In genomic region chr8:54535172-54535571, GRCm38 (mm10) we compare ENCODE assay signal across 14 mouse cellular contexts. TPM values are rescaled to one million over a fixed set of nuclear protein-coding genes. Genes with fewer than 3 reads are reported as not detected.
"Had no signal": no experiment of that assay in that cellular context is flagged by ENCODE, and none has a peak within 500 bp of the region (broad histone marks: within the 10 kb centered on the region; RNA-seq: fewer than 3 reads in every experiment).

No protein-coding gene starts in this region.

- H3K4me3 ChIP-seq: intestine, embryonic 15.5 days; left cerebral cortex, adult 2 months; limb, embryonic 10.5 days; liver, embryonic 15.5 days; neural tube, embryonic 12.5 days had no signal

- H3K9ac ChIP-seq: intestine, embryonic 15.5 days; liver, embryonic 15.5 days; neural tube, embryonic 12.5 days had no signal

- DNase-seq: lung, adult 2 months; lung, postnatal 36 days; midbrain, embryonic 14.5 days; right cerebral cortex, adult 18-20 months; right cerebral cortex, postnatal 25 days; thymus, postnatal 36 days had no signal

- H3K9me3 ChIP-seq: intestine, embryonic 15.5 days; limb, embryonic 10.5 days; liver, embryonic 15.5 days; neural tube, embryonic 12.5 days had no signal

- H3K27me3 ChIP-seq: intestine, embryonic 15.5 days; liver, embryonic 15.5 days; neural tube, embryonic 12.5 days had no signal

- H3K36me3 ChIP-seq: intestine, embryonic 15.5 days; limb, embryonic 10.5 days; liver, embryonic 15.5 days; neural tube, embryonic 12.5 days had no signal

- H3K27ac ChIP-seq: intestine, embryonic 15.5 days; left cerebral cortex, adult 2 months; limb, embryonic 10.5 days; liver, embryonic 15.5 days; neural tube, embryonic 12.5 days had no signal

- H3K4me1 ChIP-seq: intestine, embryonic 15.5 days; limb, embryonic 10.5 days; neural tube, embryonic 12.5 days had no signal

- ATAC-seq: intestine, embryonic 15.5 days; lung, postnatal 0 days had no signal

- H3K4me2 ChIP-seq: intestine, embryonic 15.5 days; liver, embryonic 11.5 days; liver, embryonic 15.5 days; neural tube, embryonic 12.5 days had no signal

RNA-seq across cellular contexts. Expression of gene Asb5, which starts 5.8 kb away (rescaled TPM):
- total RNA-seq: monocyte, adult 5-6 weeks had no signal
